Mouse (Mus musculus) mature B cell (primary cell): ENCODE measurements around the gene Nop2.

ENCODE experiments used
- in situ Hi-C: fragments of 300-500 bp; cut with MboI; formaldehyde crosslinking; loops from 2 replicates; pipeline ENCODE4 v1.14.3; 2019

Gene Nop2

DNA sequence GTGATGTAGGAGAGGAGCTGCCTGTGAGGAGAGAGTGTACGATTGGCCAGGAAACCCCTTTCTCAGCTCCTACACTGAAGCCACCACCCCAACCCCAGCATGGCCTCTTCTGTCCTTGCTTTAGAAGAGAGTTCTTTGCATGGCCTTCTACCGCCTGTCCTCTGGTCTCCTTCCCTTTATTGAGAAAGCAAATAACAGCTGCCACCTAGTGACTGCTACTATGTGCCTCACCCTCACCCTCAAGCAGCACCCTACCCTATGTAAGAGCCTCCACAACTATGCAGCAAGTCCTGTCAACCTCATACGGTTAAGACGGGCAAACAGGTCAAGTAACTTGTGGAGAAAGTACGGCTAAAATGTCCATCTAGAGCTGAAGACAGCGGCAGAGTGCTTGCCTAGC, 38.5 kb downstream of the Nop2 start:
- in situ Hi-C loops, result no loop called here

DNA sequence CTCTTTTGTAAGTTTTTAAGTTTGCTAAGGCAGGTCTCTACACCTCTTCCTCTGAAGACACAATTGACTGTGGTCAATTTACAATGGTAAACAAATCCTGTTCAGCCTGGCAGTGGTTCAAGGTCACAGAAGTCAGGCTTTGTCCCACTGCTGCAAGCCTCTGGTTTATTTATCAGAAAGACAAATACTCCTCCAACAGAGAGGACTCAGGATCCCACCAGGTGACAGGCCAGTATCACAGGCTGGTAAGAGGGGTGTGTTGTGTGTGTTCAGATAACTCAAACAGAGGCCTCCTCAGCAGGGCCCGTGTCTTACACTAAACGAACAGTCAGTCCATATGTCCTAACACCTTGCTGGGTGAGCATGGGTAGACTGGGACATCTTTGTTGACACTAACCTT, 40.8 kb downstream of the Nop2 start:
- in situ Hi-C loops, result no loop called here

DNA sequence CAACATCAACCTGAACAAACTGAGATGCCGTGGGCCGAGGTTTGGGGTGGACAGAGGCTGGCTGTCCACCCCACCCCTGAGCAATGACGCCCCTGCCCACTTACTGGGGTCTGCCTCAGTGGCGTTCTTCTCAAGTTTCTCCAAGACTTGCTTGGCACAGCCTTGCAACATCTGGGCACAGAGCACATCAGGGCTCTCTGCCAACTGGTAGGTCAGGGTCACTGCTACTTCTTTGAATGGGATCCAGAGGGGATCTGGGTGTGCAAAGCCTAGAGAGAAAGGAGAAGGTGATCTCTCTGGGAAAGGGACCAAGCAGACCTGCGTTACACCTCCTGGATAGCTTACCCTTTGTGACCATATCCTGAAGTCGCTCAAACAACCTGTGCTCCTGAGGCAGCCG, 41.5 kb downstream of the Nop2 start:
- in situ Hi-C loops, result no loop called here

GRCm38 (mm10) chr6:125175469-125175868, 43.8 kb downstream of the Nop2 start:
- in situ Hi-C loops, result no loop called here

DNA sequence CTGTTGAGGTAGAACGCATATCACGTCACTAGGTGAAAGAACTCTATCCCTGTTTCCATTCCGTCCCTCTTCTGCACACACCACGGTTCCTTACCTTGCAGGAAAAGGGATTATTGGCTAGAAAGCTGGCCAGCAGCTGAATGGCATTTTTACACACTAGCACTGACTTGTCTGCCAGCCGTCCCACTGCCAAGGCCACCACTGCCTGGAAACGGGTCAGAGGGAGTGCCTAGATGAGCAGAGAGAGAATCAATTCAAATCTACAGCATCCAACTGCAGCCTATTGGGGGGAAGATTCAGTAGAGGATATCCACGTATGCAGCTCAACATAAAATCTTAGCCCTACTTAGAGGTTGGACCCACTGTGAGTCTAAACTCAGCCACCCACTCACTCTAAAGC, 47.9 kb downstream of the Nop2 start:
- in situ Hi-C loops, result no loop called here

DNA sequence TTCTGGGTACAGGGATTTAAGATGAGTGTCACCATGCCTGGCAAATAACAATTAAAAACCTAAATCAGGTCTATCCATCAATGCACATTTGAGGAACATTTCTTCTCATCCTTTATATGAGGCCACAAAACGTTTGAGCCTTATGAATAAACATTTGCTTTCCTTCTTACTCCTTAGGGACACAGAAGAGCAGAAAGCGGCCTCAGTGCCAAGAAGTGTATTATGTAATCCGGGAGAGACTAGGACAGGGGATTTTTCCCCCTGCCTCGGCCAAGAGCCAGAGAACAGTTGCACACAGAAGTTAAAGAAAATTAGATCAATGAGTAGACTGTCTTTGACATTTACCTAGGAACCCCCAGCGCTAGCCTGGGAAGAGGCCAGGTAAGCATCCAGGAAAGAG, 50.4 kb downstream of the Nop2 start:
- in situ Hi-C loops, result no loop called here

DNA sequence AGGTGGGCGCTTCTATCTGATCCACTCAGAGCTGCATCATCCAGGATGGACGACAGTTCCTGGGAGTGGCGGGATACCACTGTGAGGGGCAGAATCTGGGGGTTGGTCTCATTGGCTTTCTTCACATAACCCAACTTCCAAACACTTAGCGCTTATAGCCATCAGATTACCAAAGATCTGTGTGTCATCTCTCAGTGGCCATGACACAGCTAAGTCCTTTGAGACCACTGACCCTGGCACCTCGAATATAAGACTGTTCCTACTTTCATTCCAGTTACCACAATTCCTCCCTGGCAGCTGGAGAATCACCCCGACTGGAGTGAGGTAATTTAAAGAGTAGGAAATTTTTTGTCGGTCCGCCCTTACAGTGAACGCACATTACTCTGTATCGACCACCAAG, 54.5 kb downstream of the Nop2 start:
- in situ Hi-C loops, result no loop called here

GRCm38 (mm10) chr6:125190816-125191215, 59.1 kb downstream of the Nop2 start:
- in situ Hi-C loops, result no loop called here

- in situ Hi-C loops, result no loop called here
These were observed 59.8 kb downstream of the Nop2 start, which contains the start of the genes Ncapd2 and Mrpl51 for GRCm38 (mm10) chr6:125191332-125192015. Gene Ncapd2, minus strand, starts transcription at chr6:125191701. Gene Mrpl51, plus strand, starts transcription at chr6:125191801.

DNA sequence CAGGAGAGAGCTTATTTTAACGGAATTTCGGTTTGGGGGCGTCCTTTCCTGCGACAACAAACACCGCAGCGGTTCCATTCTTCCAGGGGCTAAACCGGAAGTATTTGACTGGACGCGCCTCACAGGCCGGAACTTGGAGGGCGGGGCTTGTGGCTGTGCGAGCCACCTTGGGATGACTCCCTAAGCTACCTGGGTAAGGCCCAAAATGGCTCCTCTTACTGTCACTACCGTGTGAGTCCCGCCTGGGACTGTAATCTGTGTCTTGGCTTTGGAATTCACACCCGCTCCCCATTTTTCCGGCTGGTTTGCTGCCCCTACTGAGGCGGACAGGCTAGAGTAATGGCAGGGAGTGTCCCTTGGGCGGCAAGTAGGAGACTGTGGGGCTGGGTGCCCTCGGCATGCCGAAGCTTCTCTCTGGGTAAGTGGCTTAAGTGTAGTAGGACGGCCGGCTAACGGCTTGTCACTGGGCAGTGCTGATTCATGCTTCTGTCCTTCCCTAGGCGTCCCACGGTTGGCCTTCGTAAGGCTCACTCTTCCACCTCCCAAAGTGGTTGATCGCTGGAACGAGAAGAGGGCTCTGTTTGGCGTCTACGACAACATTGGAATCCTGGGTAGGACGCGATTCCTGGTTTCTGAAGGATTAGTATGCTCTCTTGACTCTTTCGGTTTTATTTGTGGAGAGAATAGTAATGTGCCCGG, 60.5 kb downstream of the Nop2 start:
- in situ Hi-C loops, result no loop called here

GRCm38 (mm10) chr6:125192841-125193240, 61.1 kb downstream of the Nop2 start:
- in situ Hi-C loops, result no loop called here

DNA sequence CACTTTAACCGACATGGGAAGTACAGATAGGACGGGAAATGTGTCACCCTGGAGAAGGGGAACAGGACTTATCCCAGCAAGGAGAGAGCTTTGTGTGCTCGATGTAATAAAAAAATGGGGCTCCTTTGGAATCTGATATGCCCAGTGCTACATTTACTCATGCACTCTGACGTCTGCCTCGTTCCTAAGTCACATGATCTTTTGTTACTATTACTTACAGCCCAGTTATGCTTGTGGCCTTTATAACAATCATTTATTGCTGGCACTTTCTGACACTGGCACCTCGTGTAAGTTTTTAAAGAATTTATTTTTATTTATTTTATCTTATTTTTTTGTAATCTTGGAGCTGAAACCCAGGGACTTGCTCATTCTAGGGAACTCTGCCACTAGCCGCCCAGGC, 61.7 kb downstream of the Nop2 start:
- in situ Hi-C loops, result no loop called here
